Mouse (Mus musculus): ENCODE measurements around the gene B3galt4.
"Not testable (repeated sequence)": the region's sequence is repeated elsewhere in the genome, so short reads cannot be mapped to it uniquely, and the experiment has no call there.

GRCm38 (mm10) chr17:34000796-34001195, 49.5 kb upstream of the B3galt4 start:
- TF ChIP-seq POLR2AphosphoS5 (IDR thresholded peaks at IDR 0.05; ENCODE audit: insufficient replicate concordance, low read depth, low read length); CTCF (IDR thresholded peaks at IDR 0.05; ENCODE audit: low read depth, low read length); TAL1 (conservative IDR thresholded peaks at IDR 0.05; ENCODE audit: low read depth, low read length); GATA1 (IDR thresholded peaks at IDR 0.05; ENCODE audit: borderline replicate concordance, low read length): not testable (repeated sequence)

Data from G1E (cell line).